Mouse (Mus musculus): ENCODE measurements around the gene AC109138.7.

The AC109138.7 gene

DNA sequence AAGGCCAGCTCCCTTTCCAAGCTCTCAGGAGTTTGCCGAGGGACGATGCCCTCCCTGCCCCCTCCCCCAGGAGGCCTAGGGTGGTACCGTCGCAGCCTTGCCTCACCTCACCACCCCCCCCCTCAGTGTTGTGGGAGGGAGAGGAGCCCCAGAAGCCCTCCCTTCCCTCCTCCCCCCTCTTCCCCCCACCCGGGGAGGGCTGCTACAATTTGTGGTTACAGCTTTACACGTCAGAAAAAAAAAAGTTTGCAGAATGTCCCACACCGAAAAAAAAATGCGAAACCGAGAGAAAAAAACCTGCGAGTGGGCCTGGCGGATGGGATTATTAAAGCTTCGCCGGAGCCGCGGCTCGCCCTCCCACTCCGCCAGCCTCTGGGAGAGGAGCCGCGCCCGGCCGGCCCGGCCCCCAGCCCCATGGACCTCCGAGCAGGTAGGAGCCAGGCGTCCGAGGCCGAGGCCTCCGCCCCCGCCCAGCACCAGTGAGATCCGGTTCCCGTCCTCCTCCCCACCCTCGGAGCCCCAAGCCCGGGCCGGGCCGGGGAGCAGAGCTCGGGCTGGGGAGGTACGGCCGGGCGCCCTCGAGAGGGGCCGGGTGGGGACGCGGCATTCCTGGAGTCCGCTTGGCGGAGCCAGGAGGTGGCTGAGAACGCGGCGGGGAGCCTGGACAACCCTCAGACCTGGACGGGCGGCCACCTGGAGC is at the start of gene AC109138.7, which contains the start of gene Clcf1:
AC109138.7 (plus strand) TSS at position 287 of the 700 bp plus-strand sequence.
Clcf1 (plus strand) TSS at position 168 of the 700 bp plus-strand sequence.
- peak; percentile 76 to 85 for DNase-seq (ENCODE audit: inconsistent age in 2 of 2, low spot score in 1 of 2)

DNA sequence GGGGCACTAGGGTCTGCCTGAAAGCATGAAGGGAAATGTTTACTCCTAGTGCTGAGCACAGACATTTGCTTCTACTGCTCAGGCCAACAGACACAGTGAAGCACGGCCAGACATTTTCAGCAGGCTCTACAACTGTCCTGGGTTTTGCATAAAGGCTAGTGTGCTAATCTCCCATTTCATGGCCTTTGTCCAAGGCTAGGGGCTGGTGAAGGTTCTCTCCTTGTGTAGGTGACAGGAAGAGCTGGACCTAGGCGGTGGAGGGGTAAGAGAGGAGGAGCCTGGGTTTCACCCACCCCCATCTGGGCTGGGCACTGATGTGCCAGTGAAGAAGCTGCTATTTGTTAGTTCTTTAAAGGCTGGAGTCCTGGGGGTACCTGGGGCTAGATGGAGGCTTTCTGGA is 49.4 kb upstream of the AC109138.7 start:
- DNase-seq (ENCODE audit: inconsistent age in 2 of 2, low spot score in 1 of 2) = peak; percentile 68 to 92

DNA sequence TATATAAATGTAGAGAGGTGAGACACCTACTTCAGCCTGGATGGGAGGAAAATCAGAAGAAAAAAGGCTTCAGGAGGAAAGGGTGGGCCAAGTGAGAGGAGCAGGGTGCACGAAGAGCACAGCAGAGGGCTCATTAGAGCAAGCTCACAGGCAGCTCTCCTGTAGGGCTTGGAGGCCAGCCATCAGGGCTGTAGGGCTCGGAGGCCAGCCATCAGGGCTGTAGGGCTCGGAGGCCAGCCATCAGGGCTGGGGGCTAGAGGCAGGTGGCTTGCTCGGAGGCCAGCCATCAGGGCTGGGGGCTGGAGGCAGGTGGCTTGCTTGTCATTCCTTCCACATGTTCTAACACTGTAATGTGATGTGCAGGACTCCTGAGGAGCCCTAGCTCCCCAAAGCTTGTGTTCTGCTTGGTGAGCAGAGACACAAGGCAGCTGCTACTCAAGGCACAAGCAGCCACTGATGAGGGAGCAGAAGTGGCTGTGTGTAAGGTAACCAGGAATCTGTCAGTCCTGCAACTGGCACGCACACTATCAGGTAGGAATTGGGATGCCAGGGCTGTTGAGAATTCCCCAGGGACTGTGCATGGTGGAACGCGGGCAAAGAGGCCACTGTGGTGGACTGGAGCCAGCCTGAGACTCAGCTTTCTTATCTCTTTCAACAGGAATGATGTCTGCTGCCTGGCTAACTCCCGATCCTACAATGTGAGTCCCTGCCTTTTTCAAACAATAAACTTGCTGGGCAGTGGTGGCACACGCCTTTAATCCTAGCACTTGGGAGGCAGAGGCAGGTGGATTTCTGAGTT is 47.3 kb upstream of the AC109138.7 start:
- DNase-seq (ENCODE audit: inconsistent age in 2 of 2, low spot score in 1 of 2) = peak in 1 of 2 experiments; percentile 58

DNA sequence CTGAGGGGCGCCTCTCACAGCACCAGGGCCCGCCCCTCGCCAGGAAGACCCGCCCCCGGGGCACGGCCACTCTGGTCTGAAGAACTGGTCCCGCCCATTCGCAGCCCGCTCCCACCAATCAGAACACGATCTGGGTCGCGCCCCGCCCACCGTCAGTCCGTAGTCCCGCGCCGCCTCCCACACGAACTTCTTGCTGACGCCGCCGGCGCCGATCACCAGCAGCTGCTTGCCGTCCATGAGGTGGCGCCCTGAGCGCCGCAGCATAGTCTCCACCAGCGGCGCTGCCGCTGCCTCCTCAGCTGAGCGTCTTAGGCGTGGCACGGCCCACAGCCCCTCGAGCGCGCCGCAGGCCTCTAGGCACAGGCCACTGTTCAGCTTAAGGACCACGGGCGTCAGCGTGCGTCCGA is 44.8 kb upstream of the AC109138.7 start:
- peak; percentile 100 for DNase-seq (ENCODE audit: inconsistent age in 2 of 2, low spot score in 1 of 2)

DNA sequence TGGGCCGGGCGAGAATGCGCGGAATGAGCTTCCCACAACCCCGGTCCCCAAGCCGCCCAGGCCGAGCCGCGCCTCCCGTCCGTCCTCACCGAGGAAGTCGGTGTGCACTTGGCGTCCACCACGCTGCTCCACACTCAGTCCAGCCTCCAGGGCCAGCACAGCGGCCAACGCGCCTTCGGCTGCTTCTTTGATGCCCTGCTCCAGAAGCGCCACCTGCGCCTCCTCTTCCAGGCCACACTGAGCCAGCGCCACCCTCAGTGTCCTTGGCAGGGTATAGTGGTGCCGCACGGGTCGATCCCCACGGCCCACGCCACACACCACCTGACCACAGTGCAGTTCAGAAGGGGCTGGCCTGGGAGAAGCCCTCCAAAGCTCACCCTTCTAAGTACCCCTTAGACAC is 44.3 kb upstream of the AC109138.7 start:
- DNase-seq (ENCODE audit: inconsistent age in 2 of 2, low spot score in 1 of 2) = no peak

DNA sequence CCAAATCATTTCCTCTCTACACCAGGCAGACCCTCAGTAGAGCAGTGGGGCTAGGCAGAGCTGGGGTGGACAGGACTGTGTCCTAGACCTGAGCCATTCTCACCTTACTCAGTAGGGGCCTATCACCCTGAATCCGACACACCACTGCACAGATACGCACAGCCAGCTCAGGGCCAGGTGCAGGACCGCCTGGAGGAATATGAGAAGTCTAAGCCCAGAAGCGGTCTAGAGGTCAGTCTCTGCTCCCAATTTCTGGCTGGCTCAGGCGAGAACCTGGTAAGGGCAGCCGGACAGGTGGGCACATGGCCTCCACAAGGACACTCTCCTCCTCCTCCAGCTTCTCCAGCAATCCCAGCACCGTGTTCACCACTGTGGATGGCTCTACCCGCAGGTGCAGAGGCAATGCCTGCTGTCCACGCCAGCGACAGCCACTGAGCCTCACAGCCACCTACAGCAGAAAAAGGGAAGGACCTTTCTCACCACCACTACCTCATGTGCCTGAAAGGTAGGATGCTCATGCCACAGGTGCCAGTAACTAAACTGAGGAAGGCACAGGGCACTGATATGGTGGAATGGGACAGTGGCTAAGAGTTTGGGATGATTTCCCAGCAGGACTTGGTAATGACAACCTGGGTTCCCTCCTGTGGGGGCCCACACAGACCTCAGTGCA is 43.3 kb upstream of the AC109138.7 start:
- no peak for DNase-seq (ENCODE audit: inconsistent age in 2 of 2, low spot score in 1 of 2)

DNA sequence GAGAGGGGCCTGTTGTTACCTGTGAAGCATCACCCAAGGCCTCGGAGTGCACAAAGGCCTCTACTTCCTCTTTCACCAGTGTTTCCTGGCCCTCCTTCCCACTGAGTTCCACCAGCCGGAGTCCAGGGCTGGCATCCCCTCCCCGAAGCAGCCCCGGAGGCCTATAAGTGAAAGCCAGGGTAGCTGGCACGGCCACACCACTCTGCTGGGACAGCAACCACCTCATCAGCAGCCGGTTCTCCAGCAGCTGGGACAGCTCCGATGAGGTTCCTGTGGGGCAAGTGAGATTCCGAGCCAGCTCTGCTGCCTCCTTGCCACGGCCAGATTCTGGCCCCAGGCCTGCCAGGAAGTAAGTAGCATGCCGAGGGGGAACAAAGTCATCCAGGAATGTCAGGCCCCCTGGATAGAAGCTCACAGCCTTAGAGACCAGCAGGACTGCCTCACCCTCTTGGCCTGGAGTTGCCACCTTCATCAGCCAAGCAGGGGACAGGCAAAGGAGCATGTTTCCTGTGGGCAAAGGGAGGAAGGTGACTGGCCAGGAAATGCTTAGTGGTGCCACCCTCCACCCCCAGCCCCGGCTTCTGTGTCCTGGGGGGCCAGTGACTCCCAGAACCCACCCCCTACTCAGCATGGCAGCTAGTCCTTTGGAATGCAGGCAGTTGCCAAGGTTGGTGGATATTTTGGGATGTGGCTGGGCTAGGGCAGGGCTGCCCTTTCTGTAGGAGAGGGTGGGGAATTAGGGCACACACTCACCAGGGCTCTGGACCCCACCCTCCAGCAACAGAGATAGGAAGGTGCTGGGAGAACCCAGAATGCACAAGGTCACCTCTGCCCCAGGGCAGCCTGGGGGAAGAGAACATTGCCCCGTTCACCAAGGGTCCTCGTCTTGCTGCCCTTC is 42.5 kb upstream of the AC109138.7 start:
- no peak for DNase-seq (ENCODE audit: inconsistent age in 2 of 2, low spot score in 1 of 2)

DNA sequence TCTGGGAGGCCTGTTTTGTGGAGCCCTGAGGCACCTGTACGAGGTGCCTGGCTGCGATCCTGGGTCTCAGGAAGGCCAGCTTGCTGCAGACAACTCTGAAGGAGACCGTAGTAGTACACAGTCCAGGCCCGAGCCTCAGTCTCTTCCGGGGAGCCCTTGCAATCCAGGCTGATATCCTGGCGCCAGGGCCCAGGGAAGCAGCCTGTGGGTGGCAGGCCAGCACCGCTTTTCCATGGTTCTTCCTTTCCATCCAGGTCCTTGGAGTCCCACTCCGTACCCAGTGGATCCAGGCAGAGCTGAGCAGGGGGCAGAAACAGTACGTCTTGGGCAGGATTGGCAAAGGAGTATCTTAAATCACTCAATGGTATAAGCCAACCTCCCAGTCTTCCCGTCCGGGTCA is 41.2 kb upstream of the AC109138.7 start:
- no peak for DNase-seq (ENCODE audit: inconsistent age in 2 of 2, low spot score in 1 of 2)

DNA sequence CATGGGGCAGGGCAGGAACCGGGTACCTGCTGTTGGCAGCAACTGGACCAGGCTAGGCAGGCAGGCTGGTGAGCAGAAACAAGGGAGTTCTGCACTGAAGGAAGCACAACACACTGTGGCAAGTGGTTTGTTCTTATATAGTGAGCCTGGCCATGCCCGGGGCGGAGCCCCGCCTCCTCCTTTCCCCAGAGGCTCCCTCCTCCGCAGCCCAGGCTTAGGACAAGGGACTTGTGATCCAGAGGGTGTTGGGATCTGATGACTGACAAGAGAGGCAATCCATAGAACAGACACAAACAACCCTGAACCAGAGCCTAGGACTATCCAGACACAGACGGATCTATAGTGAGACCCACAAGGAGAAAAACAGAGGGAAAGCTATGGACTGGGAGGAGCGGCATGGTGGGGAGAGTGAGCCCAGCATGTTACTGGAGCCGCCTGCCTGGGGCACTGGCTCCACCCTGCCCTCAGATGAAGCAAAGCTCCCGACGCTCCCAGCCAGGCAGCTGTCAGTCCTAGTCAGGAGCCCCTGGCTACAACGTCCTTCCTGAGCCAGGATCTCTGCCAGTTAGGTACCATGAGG is 38.7 kb upstream of the AC109138.7 start, which contains the start of gene Carns1:
Carns1 (minus strand) TSS at position 112 of the 580 bp plus-strand sequence.
- peak in 1 of 2 experiments; percentile 67 for DNase-seq (ENCODE audit: inconsistent age in 2 of 2, low spot score in 1 of 2)

DNA sequence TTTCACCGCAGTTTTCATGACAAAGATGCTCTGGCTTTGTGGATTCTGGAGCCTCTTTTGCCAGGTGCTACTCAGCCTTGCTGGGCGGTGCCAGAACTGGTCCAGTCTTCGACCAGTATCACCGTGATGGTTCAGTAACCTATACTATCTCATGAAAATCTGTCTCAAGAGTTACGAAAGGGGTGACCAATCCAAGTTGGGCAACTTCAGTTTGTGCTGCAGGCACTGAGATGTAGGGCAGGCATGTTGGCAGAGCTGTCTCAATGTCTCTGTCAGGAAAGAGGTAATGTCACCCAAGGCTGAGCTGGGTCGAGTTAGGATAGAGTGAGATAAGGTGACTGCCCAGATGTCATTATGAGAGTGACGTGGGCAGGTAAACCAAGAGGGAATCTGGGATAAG is 33.7 kb upstream of the AC109138.7 start:
- no peak for DNase-seq (ENCODE audit: inconsistent age in 2 of 2, low spot score in 1 of 2)

DNA sequence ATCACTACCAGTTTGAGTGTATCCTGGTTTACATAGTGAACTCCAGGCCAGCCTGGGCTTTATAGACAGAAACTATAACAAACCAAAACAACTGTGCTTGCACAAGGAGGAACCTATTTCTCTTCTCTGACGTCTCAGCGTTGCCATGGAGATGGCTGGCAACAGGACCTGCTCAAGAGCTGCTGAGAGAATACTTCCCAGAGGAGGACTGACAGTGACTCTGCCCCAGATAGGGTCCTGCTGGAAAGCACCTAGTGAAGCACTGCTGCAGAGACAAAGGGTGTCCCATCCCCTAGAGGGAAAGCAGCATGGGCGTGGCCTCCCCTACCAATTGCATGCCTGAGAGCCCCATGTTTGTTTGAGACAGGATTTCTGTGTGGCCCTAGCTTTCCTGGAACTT is 32.3 kb upstream of the AC109138.7 start:
- DNase-seq (ENCODE audit: inconsistent age in 2 of 2, low spot score in 1 of 2) = peak; percentile 72 to 89

DNA sequence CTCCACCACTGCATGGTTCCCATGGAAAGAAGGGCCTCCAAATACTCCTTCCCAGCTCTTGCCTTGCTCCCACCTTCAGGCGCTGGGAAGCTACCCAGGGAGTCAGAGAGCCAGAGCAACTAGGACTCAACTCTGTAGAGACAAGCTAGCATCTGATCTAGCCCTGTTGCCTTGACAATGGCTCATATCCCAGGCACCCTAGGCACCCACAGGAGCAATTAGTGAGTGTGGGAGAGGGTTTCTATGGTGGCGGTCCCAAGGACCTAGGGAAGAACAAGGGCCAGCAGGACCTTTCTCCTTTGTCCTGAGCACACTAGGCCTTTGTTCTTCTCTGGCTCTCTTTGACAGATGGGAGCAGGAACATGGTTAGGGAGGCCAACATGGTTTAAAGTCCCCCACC is 30.5 kb upstream of the AC109138.7 start:
- DNase-seq (ENCODE audit: inconsistent age in 2 of 2, low spot score in 1 of 2) = no peak

DNA sequence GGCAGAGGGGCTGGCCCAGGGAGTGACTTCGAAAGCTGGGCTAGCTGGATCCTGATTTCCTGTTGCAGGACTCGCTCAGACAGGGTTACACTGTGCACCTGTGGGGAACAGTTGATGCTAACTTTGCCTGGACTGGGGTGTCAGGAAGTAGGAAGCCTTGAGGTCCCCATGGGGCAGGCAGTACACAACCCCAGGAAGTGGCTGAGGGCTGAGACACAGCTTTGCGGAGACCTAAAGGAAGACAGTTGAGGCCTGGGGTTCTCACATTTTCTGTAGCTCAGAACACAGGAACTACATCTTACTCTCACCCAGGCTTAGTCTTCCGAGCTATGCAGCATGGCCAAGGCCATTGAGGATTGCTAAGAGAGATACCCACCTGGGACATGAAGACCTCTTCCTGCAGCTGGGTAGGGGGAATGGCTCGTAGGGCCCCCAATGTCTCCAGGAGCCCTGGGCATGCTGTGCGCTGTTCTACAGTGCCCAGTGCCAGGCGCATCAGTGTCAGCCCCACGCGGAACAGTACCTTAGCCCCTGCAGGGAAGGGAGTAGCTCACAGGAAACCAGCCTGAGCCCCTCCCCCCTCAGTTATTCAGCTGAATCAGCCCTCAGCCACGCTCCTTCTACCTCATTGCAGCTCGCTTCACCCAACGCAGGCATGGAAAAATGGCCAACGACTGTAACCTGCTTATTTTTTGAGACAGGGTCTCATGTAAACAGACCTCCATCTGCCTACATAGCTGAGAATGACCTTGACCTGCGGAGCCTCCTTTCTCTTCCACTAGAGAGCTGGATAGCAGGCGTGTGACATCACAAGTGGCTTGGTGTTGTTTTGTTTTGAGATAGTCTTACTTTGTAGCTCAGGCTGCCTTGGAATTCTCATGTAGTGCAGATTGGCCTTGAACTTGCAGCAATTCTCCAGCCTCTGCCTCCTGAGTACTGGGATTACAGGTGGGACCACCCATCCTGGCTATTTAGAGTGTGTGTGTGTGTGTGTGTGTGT is 28.9 kb upstream of the AC109138.7 start:
- DNase-seq (ENCODE audit: inconsistent age in 2 of 2, low spot score in 1 of 2) = peak in 1 of 2 experiments; percentile 60

DNA sequence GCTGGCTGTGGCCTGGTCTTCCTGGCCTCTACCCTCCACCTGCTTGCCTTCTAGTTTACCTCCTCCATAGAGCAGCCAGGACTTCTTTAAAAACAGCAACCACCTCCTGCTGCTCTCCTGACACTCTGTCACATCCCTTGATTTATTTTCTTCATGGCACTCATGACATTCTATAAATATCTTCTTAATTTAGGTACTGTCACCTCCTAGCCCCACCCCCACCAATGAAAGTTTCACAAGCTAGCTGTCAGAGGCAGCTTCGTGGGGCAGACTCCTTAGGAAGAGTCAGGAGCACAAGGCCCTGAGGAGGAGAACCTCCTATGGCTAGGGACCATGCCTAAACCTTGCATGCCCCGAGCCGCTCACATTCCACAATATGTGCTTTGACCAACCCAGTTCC is 26.9 kb upstream of the AC109138.7 start:
- DNase-seq (ENCODE audit: inconsistent age in 2 of 2, low spot score in 1 of 2) = no peak

DNA sequence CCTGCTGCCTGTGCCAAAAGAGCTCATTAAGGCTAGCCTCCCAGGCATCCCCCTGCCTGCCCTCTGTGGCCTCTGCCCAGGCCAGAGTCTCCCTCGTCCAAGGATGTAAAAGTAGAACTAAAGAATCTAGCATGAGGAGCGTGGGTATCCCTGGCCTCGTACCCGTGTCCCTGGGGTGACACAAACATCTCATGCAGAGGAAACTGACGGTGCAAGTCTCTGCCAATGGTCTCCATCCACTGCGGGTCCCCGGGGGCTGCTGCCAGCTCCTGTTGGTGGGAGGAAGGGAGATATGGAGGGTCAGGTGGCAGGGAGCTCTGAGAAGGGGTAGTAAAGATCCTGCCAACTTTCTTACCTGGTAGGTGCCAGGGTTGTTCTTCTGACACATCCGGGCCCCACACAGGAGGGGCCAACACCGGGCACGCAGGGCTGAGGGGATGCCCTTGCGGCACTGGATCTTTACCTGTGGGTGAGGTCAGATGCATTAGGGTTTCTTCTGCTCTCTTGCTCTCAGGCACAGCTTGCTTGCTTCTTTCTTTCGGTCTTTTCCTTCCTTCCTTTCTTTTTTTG is 25.0 kb upstream of the AC109138.7 start:
- DNase-seq (ENCODE audit: inconsistent age in 2 of 2, low spot score in 1 of 2) = peak in 1 of 2 experiments; percentile 49

DNA sequence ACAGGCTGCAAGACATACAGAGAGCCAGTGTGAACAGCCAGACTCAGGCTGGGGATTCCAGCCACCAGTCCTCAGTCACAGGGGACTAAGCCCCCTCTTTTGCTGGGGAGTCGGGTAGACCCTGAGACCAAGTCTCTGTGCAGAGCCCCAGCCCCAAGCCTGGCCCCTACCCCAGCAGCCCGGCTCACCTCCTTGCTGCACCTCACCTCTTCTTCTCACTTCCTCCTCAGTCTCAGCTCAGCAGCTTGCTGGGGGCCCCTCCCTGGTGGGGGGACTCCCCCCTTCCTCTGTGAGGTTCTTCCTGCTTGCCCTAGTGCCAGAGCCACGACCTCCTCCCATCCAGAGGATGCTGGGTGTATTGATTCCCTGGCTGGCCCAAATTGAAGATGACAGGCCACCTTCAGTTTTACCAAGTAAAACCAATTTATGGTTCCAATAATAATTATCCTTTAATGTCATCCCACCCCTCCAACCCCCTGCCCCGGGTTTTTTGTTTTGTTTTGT is 23.3 kb upstream of the AC109138.7 start, which contains the start of gene Tbc1d10c:
Tbc1d10c (minus strand) TSS at position 454 of the 504 bp plus-strand sequence.
- peak; percentile 50 to 56 for DNase-seq (ENCODE audit: inconsistent age in 2 of 2, low spot score in 1 of 2)

DNA sequence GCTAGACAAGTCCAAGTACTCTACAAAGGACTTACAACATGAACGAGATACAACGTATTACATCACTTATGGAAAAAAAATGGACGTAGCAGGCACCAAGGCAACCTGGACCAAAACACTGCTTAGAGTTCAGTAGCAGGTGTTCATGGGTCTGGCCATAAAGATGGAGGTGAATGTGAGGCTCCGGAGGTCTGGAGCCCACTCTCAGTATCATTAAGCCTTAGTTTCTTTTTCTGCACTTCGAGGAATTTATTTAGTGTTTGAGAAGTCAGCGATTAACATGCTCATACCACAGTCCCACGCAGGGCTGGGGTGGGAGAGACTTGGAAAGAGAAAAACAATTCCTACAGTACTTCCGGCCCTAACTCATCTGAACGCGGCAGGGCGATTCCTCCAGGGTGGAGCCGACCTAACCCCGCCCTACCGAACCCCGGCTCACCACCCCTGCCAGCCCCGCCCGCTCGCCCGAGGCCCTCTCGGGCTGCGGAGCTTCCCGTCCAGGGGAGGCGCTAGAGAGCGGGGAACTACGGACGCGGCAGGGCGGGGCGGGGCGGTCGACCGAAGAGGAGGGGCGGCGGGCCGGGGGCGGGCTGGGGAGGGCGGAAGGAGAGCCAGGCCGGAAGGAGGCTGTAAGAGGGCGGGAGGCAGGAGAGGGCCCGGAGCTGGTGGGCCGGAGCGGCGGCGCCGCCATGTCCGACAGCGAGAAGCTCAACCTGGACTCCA is 22.5 kb upstream of the AC109138.7 start, which contains the start of gene Ppp1ca:
Ppp1ca (plus strand) TSS at position 538 of the 723 bp plus-strand sequence.
- DNase-seq (ENCODE audit: inconsistent age in 2 of 2, low spot score in 1 of 2) = peak; percentile 96 to 98

Measured in adrenal gland, adult (tissue).